Mouse (Mus musculus) lung, embryonic 14.5 days (tissue): ENCODE measurements around the gene Nckap5. TPM values are rescaled to one million over a fixed set of nuclear protein-coding genes. Genes with fewer than 3 reads are reported as not detected.
A peak's percentile ranks its signal among the peaks of the same experiment; 100 is the strongest.

ENCODE experiments used
- ATAC-seq: fragments of 200-750 bp; cut with Nextera tagmentation; 2 replicates; pipeline ENCODE4 v1.8.0; 2017; ENCODE audit warnings: mild to moderate bottlenecking, moderate TSS enrichment, moderate library complexity; ENCODE audit not compliant: insufficient read depth
- DNase-seq: peaks from one replicate; pipeline ENCODE4 v3.0.0-alpha.2; 2015
- H3K27ac ChIP-seq: fragments of 300-500 bp; sonication (generic); 2 replicates; pipeline ENCODE4 v1.5.1; 2014; ENCODE audit warnings: low read depth, mild to moderate bottlenecking, moderate library complexity
- H3K27me3 ChIP-seq: fragments of 300-500 bp; sonication (generic); 2 replicates; pipeline ENCODE4 v1.6.1; 2014; ENCODE audit warnings: low read length, control low read depth; ENCODE audit not compliant: insufficient read depth
- H3K36me3 ChIP-seq: fragments of 300-500 bp; sonication (generic); 2 replicates; pipeline ENCODE4 v1.6.1; 2014; ENCODE audit warnings: control low read depth; ENCODE audit not compliant: insufficient read depth
- H3K4me1 ChIP-seq: fragments of 300-500 bp; sonication (generic); 2 replicates; pipeline ENCODE4 v1.6.1; 2014; ENCODE audit warnings: antibody characterized with exemption, control low read depth; ENCODE audit not compliant: insufficient read depth
- H3K4me2 ChIP-seq: fragments of 300-500 bp; sonication (generic); 2 replicates; pipeline ENCODE4 v1.6.1; 2014; ENCODE audit warnings: mild to moderate bottlenecking
- H3K4me3 ChIP-seq: fragments of 300-500 bp; sonication (generic); 2 replicates; pipeline ENCODE4 v1.5.1; 2014; ENCODE audit warnings: low read depth, low read length
- H3K9ac ChIP-seq: fragments of 300-500 bp; sonication (generic); 2 replicates; pipeline ENCODE4 v1.6.1; 2014
- H3K9me3 ChIP-seq: fragments of 300-500 bp; sonication (generic); 2 replicates; pipeline ENCODE4 v1.6.1; 2016; ENCODE audit warnings: low read depth, low read length, control low read depth
- CTCF ChIP-seq: IDR thresholded peaks from 2 replicates; pipeline ENCODE4 v1.5.1; 2016; ENCODE audit warnings: antibody characterized with exemption, low read depth
- WGBS: fragments of 180-500 bp; shearing (Covaris S2); extraction: QIAGEN DNeasy Blood & Tissue Kit; methylation state at CpG from one replicate; pipeline ENCODE4 v1.1.7; 2014; 5-methylcytosine and 5-hydroxymethylcytosine counted together
- polyA plus RNA-seq: library from polyadenylated mRNA; unstranded; fragments of >200 nt; fragmentation: Nextera tagmentation; extraction: Ambion mirVana; gene quantifications from 2 replicates; pipeline ENCODE4 v1.2.1, GENCODE M21; 2014

The Nckap5 gene
- polyA plus RNA-seq, 1 experiment from 2014 or later = 37.8 TPM

DNA sequence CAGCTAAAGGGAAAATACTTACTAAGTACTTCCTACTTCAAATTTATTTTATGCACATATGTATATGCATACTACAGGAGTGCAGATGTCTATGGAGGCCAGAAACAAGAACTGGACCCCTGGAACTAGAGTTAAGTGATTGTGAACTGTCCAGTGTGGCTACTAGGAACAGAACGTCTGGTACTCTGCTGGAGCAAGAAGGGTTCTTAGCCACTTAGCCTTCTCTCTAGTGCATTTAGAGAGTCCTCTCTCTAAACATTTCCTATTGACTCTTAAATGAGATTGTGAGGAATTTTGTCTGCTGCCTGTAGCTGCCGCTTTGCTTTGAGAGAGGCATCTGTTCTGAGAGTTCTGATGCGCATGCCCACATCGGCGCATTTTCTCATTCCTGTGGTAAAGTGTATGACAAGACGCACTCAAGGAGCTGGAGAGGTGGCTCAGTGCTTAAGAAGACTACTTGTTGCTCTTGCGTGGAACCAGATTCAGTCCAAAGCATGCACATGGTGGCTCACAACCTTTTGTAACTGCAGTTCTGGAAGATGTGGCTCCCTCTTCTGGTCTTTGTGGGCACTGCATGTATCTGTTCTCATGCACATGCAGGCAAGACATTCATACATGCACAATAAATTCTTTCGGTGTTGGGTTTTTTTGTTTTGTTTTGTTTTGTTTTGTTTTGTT, 261.9 kb downstream of the Nckap5 start:
- H3K4me3 ChIP-seq = no peak overlapping the region
- H3K4me2 ChIP-seq = no peak overlapping the region
- ATAC-seq (no peak), DNase-seq (peak; percentile 77)
- no peaks in the 10 kb centered on the region for H3K9me3 ChIP-seq
- no peak overlapping the region for H3K27ac ChIP-seq
- 83% methylated on average over 8 of the region's 8 CpGs for WGBS
- H3K27me3 ChIP-seq = no peaks in the 10 kb centered on the region
- H3K4me1 ChIP-seq = no peaks in the 10 kb centered on the region
- peak; percentile 77 for TF ChIP-seq CTCF
- no peak overlapping the region for H3K9ac ChIP-seq
- H3K36me3 ChIP-seq = no peaks in the 10 kb centered on the region

DNA sequence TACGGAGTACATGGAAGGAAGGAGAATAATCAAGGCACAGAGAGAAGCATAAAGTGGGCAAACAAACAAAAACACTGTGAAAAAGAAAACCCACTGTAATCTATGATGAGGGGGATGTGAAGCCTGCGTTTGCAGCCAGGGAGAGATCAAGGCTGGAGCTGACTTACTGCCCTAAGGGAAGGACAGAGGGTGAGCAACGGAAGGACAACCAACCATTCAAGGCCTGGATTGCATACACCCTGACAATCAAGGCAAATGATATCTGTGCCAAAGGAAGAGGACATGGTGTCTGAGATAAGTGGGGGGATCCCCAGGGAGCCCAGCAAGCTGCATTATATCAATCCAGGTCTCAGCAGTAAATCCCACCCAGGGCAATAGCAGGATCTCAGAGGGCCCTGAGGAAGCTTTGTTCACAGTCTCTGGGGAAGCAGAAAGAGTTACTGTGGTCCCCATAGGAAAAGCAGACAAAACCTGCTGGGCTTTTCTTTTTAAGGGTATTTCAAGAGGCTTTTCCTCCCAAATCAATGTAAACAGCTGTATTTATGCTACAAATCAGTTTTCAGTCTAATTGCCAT, 265.4 kb downstream of the Nckap5 start:
- ATAC-seq (no peak), DNase-seq (no peak)
- no peak overlapping the region for H3K4me3 ChIP-seq
- H3K27me3 ChIP-seq = no peaks in the 10 kb centered on the region
- no peak overlapping the region for H3K27ac ChIP-seq
- H3K36me3 ChIP-seq = no peaks in the 10 kb centered on the region
- no peaks in the 10 kb centered on the region for H3K9me3 ChIP-seq
- WGBS = 73% methylated on average over 3 of the region's 3 CpGs
- no peak for TF ChIP-seq CTCF
- no peaks in the 10 kb centered on the region for H3K4me1 ChIP-seq
- H3K4me2 ChIP-seq = no peak overlapping the region
- no peak overlapping the region for H3K9ac ChIP-seq

DNA sequence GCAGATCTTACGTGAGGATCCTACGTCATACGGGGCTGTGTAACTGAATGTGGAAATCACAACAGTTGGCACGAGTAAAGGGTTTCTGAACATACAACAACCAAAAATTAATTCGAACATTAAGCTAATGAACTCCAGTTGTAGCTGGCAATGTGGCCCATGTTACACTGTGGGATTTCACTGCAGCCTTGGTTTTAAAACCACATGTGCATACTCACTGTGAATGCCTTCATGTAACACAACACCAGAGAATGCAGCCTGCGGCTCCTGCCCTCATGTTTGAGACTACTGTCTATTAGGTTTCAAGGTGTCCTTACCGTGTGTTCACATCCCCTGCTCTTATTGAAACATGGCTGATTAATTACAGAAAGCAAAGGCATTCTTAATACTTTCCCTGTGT, 269.7 kb downstream of the Nckap5 start:
- no peak overlapping the region for H3K9ac ChIP-seq

DNA sequence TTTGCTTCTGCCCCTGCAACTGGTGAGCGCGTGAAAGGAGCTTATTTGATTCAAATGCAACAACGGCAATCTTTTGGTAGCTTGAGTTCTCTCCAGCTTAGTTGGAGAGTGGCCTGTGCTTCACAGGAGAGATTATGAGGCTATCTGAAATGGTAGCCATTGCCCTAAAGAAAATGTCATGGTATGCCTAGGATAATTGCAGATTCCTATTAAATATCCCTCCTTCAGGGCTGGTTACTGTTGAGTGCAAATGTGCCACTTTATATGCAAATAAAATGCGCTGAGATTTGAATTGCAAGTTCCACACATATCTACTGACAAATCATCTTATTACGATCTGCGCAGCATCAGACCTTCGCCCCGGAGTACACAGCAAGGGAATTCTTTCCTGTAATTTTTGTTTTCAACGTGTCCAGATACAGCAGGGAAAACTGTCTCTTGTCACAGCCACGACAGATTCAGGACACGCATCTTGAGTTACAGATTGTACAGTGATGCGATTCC, 272.8 kb downstream of the Nckap5 start:
- 86% methylated on average over 12 of the region's 12 CpGs for WGBS
- H3K36me3 ChIP-seq = no peaks in the 10 kb centered on the region
- TF ChIP-seq CTCF = no peak
- no peak overlapping the region for H3K4me2 ChIP-seq
- no peak for ATAC-seq
- no peak for DNase-seq
- no peaks in the 10 kb centered on the region for H3K4me1 ChIP-seq
- no peak overlapping the region for H3K27ac ChIP-seq
- H3K9ac ChIP-seq = no peak overlapping the region
- H3K4me3 ChIP-seq = no peak overlapping the region
- H3K27me3 ChIP-seq = no peaks in the 10 kb centered on the region
- no peaks in the 10 kb centered on the region for H3K9me3 ChIP-seq

More for the DNA sequence above, 269.7 kb downstream of the Nckap5 start:
- DNase-seq (no peak), ATAC-seq (no peak)
- no peaks in the 10 kb centered on the region for H3K36me3 ChIP-seq
- no peak overlapping the region for H3K4me2 ChIP-seq
- 78% methylated on average over 7 of the region's 7 CpGs for WGBS
- no peak overlapping the region for H3K4me3 ChIP-seq
- no peaks in the 10 kb centered on the region for H3K27me3 ChIP-seq
- no peaks in the 10 kb centered on the region for H3K4me1 ChIP-seq
- no peaks in the 10 kb centered on the region for H3K9me3 ChIP-seq
- no peak for TF ChIP-seq CTCF
- no peak overlapping the region for H3K27ac ChIP-seq

DNA sequence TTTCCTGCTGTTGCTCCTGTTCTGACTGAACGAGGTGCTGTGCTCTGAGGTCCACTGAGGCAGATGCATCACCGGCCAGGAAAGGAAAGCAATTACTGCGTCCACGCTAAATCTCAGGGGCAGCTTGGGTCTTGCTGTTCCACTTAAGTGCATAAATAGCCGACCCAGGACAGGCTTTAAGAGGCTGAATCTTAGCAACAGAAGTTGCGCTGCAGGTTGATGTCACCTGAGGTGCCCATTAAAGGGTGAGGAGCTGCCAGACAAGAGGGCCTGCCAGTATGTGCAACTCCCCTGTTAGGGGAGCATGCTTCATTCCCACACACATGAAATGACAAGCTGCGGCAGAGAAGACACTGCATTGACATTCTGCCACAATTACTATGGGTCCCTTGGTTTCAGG, 282.6 kb downstream of the Nckap5 start:
- no peaks in the 10 kb centered on the region for H3K4me1 ChIP-seq
- H3K9ac ChIP-seq = no peak overlapping the region
- TF ChIP-seq CTCF = no peak
- no peaks in the 10 kb centered on the region for H3K9me3 ChIP-seq
- DNase-seq = no peak
- no peak overlapping the region for H3K4me3 ChIP-seq
- 67% methylated on average over 7 of the region's 7 CpGs for WGBS
- no peaks in the 10 kb centered on the region for H3K36me3 ChIP-seq
- no peak for ATAC-seq
- H3K27me3 ChIP-seq = no peaks in the 10 kb centered on the region
- no peak overlapping the region for H3K27ac ChIP-seq
- no peak overlapping the region for H3K4me2 ChIP-seq

DNA sequence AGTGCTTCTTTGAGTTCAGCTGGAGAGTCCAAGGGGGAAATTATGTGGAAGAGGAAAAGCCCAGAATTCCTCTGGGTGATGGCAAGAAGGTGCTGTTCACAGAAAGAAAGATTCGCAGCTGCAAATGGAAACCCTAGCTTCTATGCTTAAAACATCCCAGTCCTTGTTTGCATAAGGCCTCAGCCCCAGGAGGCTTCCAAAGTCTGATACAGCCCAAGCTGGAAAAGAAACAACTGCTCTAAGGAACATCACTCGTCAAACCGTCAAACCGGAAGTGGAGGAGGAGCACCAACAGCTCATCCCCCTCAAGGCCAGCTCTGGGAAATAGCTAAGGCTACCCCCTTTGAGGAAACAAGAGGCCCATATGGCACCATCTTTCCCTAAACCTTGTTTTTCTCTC, 286.1 kb downstream of the Nckap5 start:
- DNase-seq = no peak
- no peak overlapping the region for H3K27ac ChIP-seq

DNA sequence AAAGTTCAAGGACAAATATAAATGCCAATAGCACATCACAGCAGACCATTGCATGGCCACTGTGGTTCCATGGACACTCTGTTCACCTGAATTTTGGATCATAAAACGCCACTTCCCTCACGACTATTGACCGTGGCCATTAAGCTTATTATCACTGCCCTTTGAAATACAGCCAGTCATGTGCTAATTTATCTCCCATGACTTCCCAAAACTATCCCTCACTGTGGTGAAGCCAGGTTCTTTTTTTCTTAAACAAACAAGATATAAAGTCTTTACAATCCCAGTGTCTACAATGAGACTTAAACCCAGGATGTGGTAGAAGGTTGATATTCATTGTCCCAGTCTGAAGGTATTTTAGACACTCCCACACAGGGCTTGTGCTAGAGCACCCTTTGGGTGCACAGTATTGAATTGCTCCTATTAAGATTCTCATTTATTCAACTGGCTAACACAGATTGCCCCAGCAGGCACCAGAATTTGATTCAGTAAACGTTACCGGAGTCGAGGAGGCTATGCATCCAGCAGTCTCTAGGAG, 293.3 kb downstream of the Nckap5 start:
- Histone ChIP-seq H3K36me3 (no peaks in the 10 kb centered on the region), H3K9ac (no peak overlapping the region), H3K9me3 (no peaks in the 10 kb centered on the region), H3K27ac (no peak overlapping the region), H3K27me3 (no peaks in the 10 kb centered on the region), H3K4me1 (no peaks in the 10 kb centered on the region), H3K4me3 (no peak overlapping the region), H3K4me2 (no peak overlapping the region)
- DNase-seq = no peak
- no peak for ATAC-seq
- no peak for TF ChIP-seq CTCF
- 74% methylated on average over 6 of the region's 6 CpGs for WGBS

More for the DNA sequence above, 286.1 kb downstream of the Nckap5 start:
- no peaks in the 10 kb centered on the region for H3K9me3 ChIP-seq
- ATAC-seq = no peak
- no peak overlapping the region for H3K4me3 ChIP-seq
- H3K4me1 ChIP-seq = no peaks in the 10 kb centered on the region
- no peak overlapping the region for H3K9ac ChIP-seq
- WGBS = 51% methylated on average over 4 of the region's 4 CpGs
- H3K27me3 ChIP-seq = no peaks in the 10 kb centered on the region
- no peak overlapping the region for H3K4me2 ChIP-seq
- no peaks in the 10 kb centered on the region for H3K36me3 ChIP-seq
- no peak for TF ChIP-seq CTCF
